Mouse (Mus musculus) neural tube, embryonic 13.5 days (tissue): ENCODE measurements at regions not wholly inside any gene's neighbourhood (a gene's known extent, or its start where the extent isn't known, plus 50 kb on each side); places are given as distances from the start of the nearest gene placed in this dataset.
"Not testable (repeated sequence)": the region's sequence is repeated elsewhere in the genome, so short reads cannot be mapped to it uniquely, and the experiment has no call there.

Experiments used
- ATAC-seq: fragments of 200-750 bp; cut with Nextera tagmentation; 2 replicates; pipeline ENCODE4 v1.8.0; 2017; ENCODE audit warnings: low read depth, mild to moderate bottlenecking, moderate TSS enrichment, moderate library complexity
- H3K27ac ChIP-seq: fragments of 300-500 bp; sonication (generic); replicated peaks from 2 replicates; pipeline ENCODE4 v1.5.1; 2015; ENCODE audit warnings: moderate library complexity, mild to moderate bottlenecking, inconsistent platforms
- H3K27me3 ChIP-seq: fragments of 300-500 bp; sonication (generic); 2 replicates; pipeline ENCODE4 v1.6.1; 2015; ENCODE audit warnings: mild to moderate bottlenecking, inconsistent platforms
- H3K36me3 ChIP-seq: fragments of 300-500 bp; sonication (generic); 2 replicates; pipeline ENCODE4 v1.6.1; 2015; ENCODE audit warnings: mild to moderate bottlenecking, inconsistent platforms
- H3K4me1 ChIP-seq: fragments of 300-500 bp; sonication (generic); replicated peaks from 2 replicates; pipeline ENCODE4 v1.6.1; 2015; ENCODE audit warnings: inconsistent platforms
- H3K4me2 ChIP-seq: fragments of 300-500 bp; sonication (generic); 2 replicates; pipeline ENCODE4 v1.6.1; 2015; ENCODE audit warnings: inconsistent platforms, mild to moderate bottlenecking, moderate library complexity
- H3K4me3 ChIP-seq: fragments of 300-500 bp; sonication (generic); 2 replicates; pipeline ENCODE4 v1.5.1; 2015; ENCODE audit warnings: mild to moderate bottlenecking, inconsistent platforms
- H3K9ac ChIP-seq: fragments of 300-500 bp; sonication (generic); 2 replicates; pipeline ENCODE4 v1.6.1; 2015; ENCODE audit warnings: moderate library complexity, mild to moderate bottlenecking, inconsistent platforms
- H3K9me3 ChIP-seq: fragments of 300-500 bp; sonication (generic); 2 replicates; pipeline ENCODE4 v1.6.1; 2016; ENCODE audit warnings: inconsistent platforms
- WGBS: fragments of 180-500 bp; shearing (Covaris S2); methylation state at CpG from one replicate; pipeline ENCODE4 v1.1.7; 2015; 5-methylcytosine and 5-hydroxymethylcytosine counted together

GRCm38 (mm10) chr1:157875006-157875405, 368.5 kb downstream of the Sec16b start:
- H3K36me3 ChIP-seq: no peaks in the 10 kb centered on the region
- WGBS: 68% methylated on average over 2 of the region's 2 CpGs
- H3K4me1 ChIP-seq: peaks cover 9% of the 10 kb centered on the region; the same call in 1 of the 2 replicates
- no peak overlapping the region for H3K27ac ChIP-seq
- H3K4me3 ChIP-seq: no peak overlapping the region
- no peaks in the 10 kb centered on the region for H3K9me3 ChIP-seq
- H3K4me2 ChIP-seq: no peak overlapping the region
- H3K27me3 ChIP-seq: no peaks in the 10 kb centered on the region
- H3K9ac ChIP-seq: no peak overlapping the region
- ATAC-seq: no peak

GRCm38 (mm10) chr1:157877117-157877516, 370.6 kb downstream of the Sec16b start:
- H3K4me1 ChIP-seq, H3K4me3 ChIP-seq, H3K27me3 ChIP-seq, H3K36me3 ChIP-seq, H3K27ac ChIP-seq, H3K9me3 ChIP-seq, H3K9ac ChIP-seq, ATAC-seq, H3K4me2 ChIP-seq: not testable (repeated sequence)
- WGBS: 100% methylated on average over 2 of the region's 4 CpGs

- Histone ChIP-seq H3K27me3 (no peaks in the 10 kb centered on the region), H3K36me3 (no peaks in the 10 kb centered on the region), H3K9ac (no peak overlapping the region), H3K9me3 (no peaks in the 10 kb centered on the region), H3K4me1 (no peaks in the 10 kb centered on the region), H3K4me3 (no peak overlapping the region), H3K27ac (no peak overlapping the region), H3K4me2 (no peak overlapping the region)
- 30% methylated on average over 1 of the region's 1 CpGs for WGBS
- ATAC-seq: no peak
Observed at GRCm38 (mm10) chr1:157887146-157887545, 380.6 kb downstream of the Sec16b start.

GRCm38 (mm10) chr1:157888573-157888972, 382.0 kb downstream of the Sec16b start:
- Histone ChIP-seq H3K27me3 (no peaks in the 10 kb centered on the region), H3K36me3 (no peaks in the 10 kb centered on the region), H3K9me3 (no peaks in the 10 kb centered on the region), H3K4me1 (no peaks in the 10 kb centered on the region), H3K4me2 (no peak overlapping the region), H3K4me3 (no peak overlapping the region), H3K27ac (no peak overlapping the region), H3K9ac (no peak overlapping the region)
- no peak; the same call in 1 of the 2 replicates for ATAC-seq
- 77% methylated on average over 7 of the region's 7 CpGs for WGBS

- Histone ChIP-seq H3K9me3 (no peaks in the 10 kb centered on the region), H3K4me1 (no peaks in the 10 kb centered on the region), H3K27ac (no peak overlapping the region), H3K36me3 (no peaks in the 10 kb centered on the region), H3K4me3 (no peak overlapping the region), H3K4me2 (no peak overlapping the region), H3K9ac (no peak overlapping the region), H3K27me3 (no peaks in the 10 kb centered on the region)
- no peak for ATAC-seq
- WGBS: 82% methylated on average over 2 of the region's 2 CpGs
Observed at GRCm38 (mm10) chr1:157906168-157906567, 399.6 kb downstream of the Sec16b start.

- Histone ChIP-seq H3K9ac (no peak overlapping the region), H3K4me1 (peaks cover 27% of the 10 kb centered on the region), H3K9me3 (no peaks in the 10 kb centered on the region), H3K27me3 (no peaks in the 10 kb centered on the region), H3K27ac (no peak overlapping the region), H3K4me3 (no peak overlapping the region), H3K4me2 (no peak overlapping the region), H3K36me3 (no peaks in the 10 kb centered on the region)
- 53% methylated on average over 1 of the region's 1 CpGs for WGBS
- no peak for ATAC-seq
Observed at GRCm38 (mm10) chr1:157937800-157938348, 418.3 kb downstream of the Brinp2 start.

- WGBS: 78% methylated on average over 1 of the region's 1 CpGs
Observed at GRCm38 (mm10) chr1:157939516-157939915, 416.6 kb downstream of the Brinp2 start.

GRCm38 (mm10) chr1:157940331-157940758, 415.8 kb downstream of the Brinp2 start:
- Histone ChIP-seq H3K9ac (no peak overlapping the region), H3K9me3 (no peaks in the 10 kb centered on the region), H3K4me2 (no peak overlapping the region), H3K4me1 (peaks cover 27% of the 10 kb centered on the region), H3K36me3 (no peaks in the 10 kb centered on the region), H3K4me3 (no peak overlapping the region), H3K27ac (peak overlapping the region; percentile 59; the same call in 1 of the 2 replicates), H3K27me3 (no peaks in the 10 kb centered on the region)
- 12% methylated on average over 3 of the region's 3 CpGs for WGBS
- ATAC-seq: peak; percentile 49; the same call in 1 of the 2 replicates

More at GRCm38 (mm10) chr1:157939516-157939915, 416.6 kb downstream of the Brinp2 start:
- peaks cover 27% of the 10 kb centered on the region for H3K4me1 ChIP-seq
- H3K9me3 ChIP-seq: no peaks in the 10 kb centered on the region
- H3K27me3 ChIP-seq: no peaks in the 10 kb centered on the region
- H3K27ac ChIP-seq: no peak overlapping the region
- no peak overlapping the region for H3K4me3 ChIP-seq
- no peak overlapping the region for H3K4me2 ChIP-seq
- no peak overlapping the region for H3K9ac ChIP-seq
- ATAC-seq: no peak
- no peaks in the 10 kb centered on the region for H3K36me3 ChIP-seq

GRCm38 (mm10) chr1:157957506-157957905, 398.6 kb downstream of the Brinp2 start:
- H3K4me1 ChIP-seq: no peaks in the 10 kb centered on the region
- no peak for ATAC-seq
- H3K4me3 ChIP-seq: no peak overlapping the region
- H3K27ac ChIP-seq: no peak overlapping the region
- H3K9me3 ChIP-seq: no peaks in the 10 kb centered on the region
- WGBS: 62% methylated on average over 4 of the region's 4 CpGs
- no peak overlapping the region for H3K4me2 ChIP-seq
- H3K36me3 ChIP-seq: no peaks in the 10 kb centered on the region
- H3K27me3 ChIP-seq: no peaks in the 10 kb centered on the region
- H3K9ac ChIP-seq: no peak overlapping the region

- no peak for ATAC-seq
- H3K4me1 ChIP-seq: peaks cover 5% of the 10 kb centered on the region
- H3K4me3 ChIP-seq: no peak overlapping the region
- no peaks in the 10 kb centered on the region for H3K27me3 ChIP-seq
- H3K9me3 ChIP-seq: no peaks in the 10 kb centered on the region
- H3K4me2 ChIP-seq: no peak overlapping the region
- 81% methylated on average over 3 of the region's 3 CpGs for WGBS
- no peaks in the 10 kb centered on the region for H3K36me3 ChIP-seq
- no peak overlapping the region for H3K9ac ChIP-seq
- no peak overlapping the region for H3K27ac ChIP-seq
Observed at GRCm38 (mm10) chr1:157964461-157964860, 391.7 kb downstream of the Brinp2 start.

GRCm38 (mm10) chr1:157969635-157970111, 386.5 kb downstream of the Brinp2 start:
- no peaks in the 10 kb centered on the region for H3K36me3 ChIP-seq
- WGBS: 15% methylated on average over 6 of the region's 6 CpGs
- H3K4me3 ChIP-seq: no peak overlapping the region
- H3K27me3 ChIP-seq: no peaks in the 10 kb centered on the region
- H3K4me1 ChIP-seq: peaks cover 10% of the 10 kb centered on the region
- 0 out of 2 replicates have a peak, but pooled peaks have one; percentile 36 for ATAC-seq
- H3K9me3 ChIP-seq: no peaks in the 10 kb centered on the region
- H3K9ac ChIP-seq: no peak overlapping the region
- no peak overlapping the region for H3K27ac ChIP-seq
- H3K4me2 ChIP-seq: no peak overlapping the region

GRCm38 (mm10) chr1:157973373-157974232, 382.5 kb downstream of the Brinp2 start:
- Histone ChIP-seq H3K9me3 (no peaks in the 10 kb centered on the region), H3K36me3 (no peaks in the 10 kb centered on the region), H3K4me2 (no peak overlapping the region), H3K27me3 (no peaks in the 10 kb centered on the region), H3K4me1 (peaks cover 6% of the 10 kb centered on the region), H3K4me3 (no peak overlapping the region), H3K9ac (no peak overlapping the region), H3K27ac (no peak overlapping the region)
- ATAC-seq: no peak
- 86% methylated on average over 10 of the region's 10 CpGs for WGBS
